In the genomic region with DNA sequence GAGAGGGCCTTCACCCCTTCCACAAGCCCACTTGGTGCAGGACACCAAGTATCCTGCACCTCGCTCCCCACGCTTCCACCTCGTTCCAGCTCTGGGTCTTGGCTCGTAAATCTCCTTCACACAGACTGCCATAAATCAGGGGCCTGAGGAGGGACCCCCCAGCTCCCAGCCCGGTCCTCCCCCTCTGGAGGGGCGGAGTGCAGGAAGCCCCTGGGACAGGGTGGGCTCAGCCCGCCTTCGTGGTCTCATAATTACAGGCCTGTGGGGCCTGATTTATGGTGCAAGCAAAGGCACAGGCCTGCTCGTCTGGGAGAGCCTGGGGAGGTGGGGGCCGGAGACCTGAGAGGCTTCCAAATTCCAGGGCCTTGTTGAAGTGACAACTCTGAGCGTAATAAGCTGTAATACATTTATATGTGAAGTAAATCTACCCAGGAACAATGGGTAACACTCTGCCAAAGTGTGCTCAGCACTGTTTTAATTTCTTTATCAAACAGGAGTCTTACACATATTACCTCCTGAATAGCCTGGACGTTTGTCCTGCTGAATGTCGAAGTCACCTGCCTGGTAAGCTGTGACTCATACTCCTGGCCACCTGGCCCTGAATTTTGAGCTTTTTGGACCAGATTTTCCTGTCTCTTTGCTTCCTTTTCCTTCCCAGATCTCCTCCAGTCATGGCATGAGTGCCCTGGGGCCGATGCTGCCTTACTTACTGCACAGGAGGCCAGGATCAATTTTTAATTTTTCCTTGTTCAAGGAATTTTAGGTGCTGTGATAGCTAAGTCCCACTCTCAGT, we compare ENCODE assay signal across 19 mouse cellular contexts. TPM values are rescaled to one million over a fixed set of nuclear protein-coding genes. Genes with fewer than 3 reads are reported as not detected.
DNase-seq lines count a peak whose midpoint lies in the region; ATAC-seq and TF ChIP-seq lines count a peak whose summit lies in the region.
"Had no signal": no experiment of that assay in that cellular context is flagged by ENCODE, and none has a peak within 500 bp of the region (broad histone marks: within the 10 kb centered on the region; RNA-seq: fewer than 3 reads in every experiment).

No protein-coding gene starts in this region.

- TF ChIP-seq CTCF in stomach, postnatal 0 days (IDR thresholded peaks at IDR 0.05; ENCODE audit: low read depth): no peak

- H3K9me3 ChIP-seq in embryonic facial prominence, embryonic 13.5 days: no peaks in the 10 kb centered on the region
- H3K9me3 ChIP-seq in embryonic facial prominence, embryonic 10.5 days: no peaks in the 10 kb centered on the region
- no peaks in the 10 kb centered on the region for H3K9me3 ChIP-seq in stomach, embryonic 14.5 days (ENCODE audit: control insufficient read depth, low read depth, low read length)
- no peaks in the 10 kb centered on the region for H3K9me3 ChIP-seq in stomach, postnatal 0 days (ENCODE audit: control insufficient read depth, low read length)
- H3K9me3 ChIP-seq in limb, embryonic 12.5 days: no peaks in the 10 kb centered on the region
- H3K9me3 ChIP-seq in heart, embryonic 10.5 days: no peaks in the 10 kb centered on the region
- H3K9me3 ChIP-seq: G1E; liver, embryonic 15.5 days; midbrain, embryonic 12.5 days had no signal

- TF ChIP-seq EP300 in stomach, postnatal 0 days (optimal IDR thresholded peaks at IDR 0.05): no peak

- DNase-seq in embryonic facial prominence, embryonic 10.5 days (ENCODE audit: low spot score): no peak
- no peak for DNase-seq in stomach, postnatal 0 days (ENCODE audit: low spot score)
- DNase-seq in heart, embryonic 10.5 days (ENCODE audit: low spot score): no peak
- DNase-seq in layer of hippocampus, adult 18-20 months (ENCODE audit: low spot score in 2 of 2): no peak
- DNase-seq: gastrocnemius, postnatal 14 days; heart, postnatal 14 days; kidney, postnatal 36 days; lung, postnatal 36 days; right cerebral cortex, postnatal 4 days; thymus, adult 18-20 months had no signal

- 0 out of 2 replicates have a peak overlapping the region, but pooled peaks have one; percentile 27 for H3K9ac ChIP-seq in embryonic facial prominence, embryonic 13.5 days
- H3K9ac ChIP-seq in stomach, embryonic 14.5 days (replicated peaks; ENCODE audit: low read depth, low read length): no peak overlapping the region
- no peak overlapping the region for H3K9ac ChIP-seq in stomach, postnatal 0 days (ENCODE audit: low read length)
- no peak overlapping the region for H3K9ac ChIP-seq in limb, embryonic 12.5 days (replicated peaks)
- H3K9ac ChIP-seq: liver, embryonic 15.5 days; midbrain, embryonic 12.5 days had no signal

- no peaks in the 10 kb centered on the region for H3K36me3 ChIP-seq in embryonic facial prominence, embryonic 13.5 days
- H3K36me3 ChIP-seq in embryonic facial prominence, embryonic 10.5 days (replicated peaks): no peaks in the 10 kb centered on the region
- no peaks in the 10 kb centered on the region for H3K36me3 ChIP-seq in stomach, embryonic 14.5 days (ENCODE audit: control insufficient read depth, insufficient read depth, low read length)
- no peaks in the 10 kb centered on the region for H3K36me3 ChIP-seq in stomach, postnatal 0 days (ENCODE audit: control insufficient read depth, insufficient read depth, low read length)
- no peaks in the 10 kb centered on the region for H3K36me3 ChIP-seq in limb, embryonic 12.5 days
- no peaks in the 10 kb centered on the region for H3K36me3 ChIP-seq in heart, embryonic 10.5 days
- H3K36me3 ChIP-seq: G1E; liver, embryonic 15.5 days; midbrain, embryonic 12.5 days had no signal

- H3K27ac ChIP-seq in embryonic facial prominence, embryonic 13.5 days: no peak overlapping the region
- H3K27ac ChIP-seq in embryonic facial prominence, embryonic 10.5 days (replicated peaks): no peak overlapping the region
- no peak overlapping the region for H3K27ac ChIP-seq in stomach, embryonic 14.5 days (ENCODE audit: low read length)
- H3K27ac ChIP-seq in stomach, postnatal 0 days (replicated peaks): no peak overlapping the region
- peak overlapping the region; percentile 83 for H3K27ac ChIP-seq in limb, embryonic 12.5 days
- H3K27ac ChIP-seq in heart, embryonic 10.5 days: no peak overlapping the region
- H3K27ac ChIP-seq: liver, embryonic 15.5 days; midbrain, embryonic 12.5 days had no signal

- WGBS in embryonic facial prominence, embryonic 13.5 days: 52% methylated on average over 14 of the region's 14 CpGs
- 74% methylated on average over 14 of the region's 14 CpGs for WGBS in embryonic facial prominence, embryonic 10.5 days
- WGBS in stomach, embryonic 14.5 days: 38% methylated on average over 14 of the region's 14 CpGs
- WGBS in stomach, postnatal 0 days: 43% methylated on average over 14 of the region's 14 CpGs
- 14% methylated on average over 14 of the region's 14 CpGs for WGBS in limb, embryonic 12.5 days
- 70% methylated on average over 14 of the region's 14 CpGs for WGBS in heart, embryonic 10.5 days

- H3K27me3 ChIP-seq in embryonic facial prominence, embryonic 13.5 days: peaks cover 15% of the 10 kb centered on the region
- H3K27me3 ChIP-seq in embryonic facial prominence, embryonic 10.5 days (replicated peaks; ENCODE audit: low read depth, poor library complexity, severe bottlenecking): peaks cover 10% of the 10 kb centered on the region
- H3K27me3 ChIP-seq in stomach, embryonic 14.5 days (ENCODE audit: control insufficient read depth, insufficient read depth, low read length): no peaks in the 10 kb centered on the region
- H3K27me3 ChIP-seq in stomach, postnatal 0 days (ENCODE audit: control insufficient read depth, insufficient read depth, low read length): no peaks in the 10 kb centered on the region
- peaks cover 6% of the 10 kb centered on the region; the same call in 1 of the 2 replicates for H3K27me3 ChIP-seq in limb, embryonic 12.5 days
- H3K27me3 ChIP-seq in heart, embryonic 10.5 days (ENCODE audit: insufficient read depth, poor library complexity, severe bottlenecking): peaks cover 15% of the 10 kb centered on the region

- ATAC-seq in embryonic facial prominence, embryonic 13.5 days (ENCODE audit: insufficient number of reproducible peaks, insufficient read depth, low FRiP score, low TSS enrichment, low read depth): no peak
- ATAC-seq in stomach, embryonic 14.5 days (ENCODE audit: insufficient number of reproducible peaks, insufficient read depth, low FRiP score, low read depth): peak; percentile 58; the same call in 1 of the 2 replicates
- no peak for ATAC-seq in stomach, postnatal 0 days (ENCODE audit: low FRiP score, low TSS enrichment)
- peak; percentile 70 for ATAC-seq in limb, embryonic 12.5 days (ENCODE audit: insufficient number of reproducible peaks, insufficient read depth, low FRiP score, low TSS enrichment, low read depth)
- ATAC-seq: hindbrain, embryonic 16.5 days had no signal

- no peak overlapping the region for H3K4me3 ChIP-seq in embryonic facial prominence, embryonic 13.5 days
- no peak overlapping the region for H3K4me3 ChIP-seq in embryonic facial prominence, embryonic 10.5 days
- no peak overlapping the region for H3K4me3 ChIP-seq in stomach, embryonic 14.5 days (ENCODE audit: low read depth, low read length)
- H3K4me3 ChIP-seq in stomach, postnatal 0 days (ENCODE audit: low read depth, low read length): no peak overlapping the region
- no peak overlapping the region for H3K4me3 ChIP-seq in limb, embryonic 12.5 days (replicated peaks)
- H3K4me3 ChIP-seq in heart, embryonic 10.5 days: no peak overlapping the region
- H3K4me3 ChIP-seq: liver, embryonic 15.5 days; midbrain, embryonic 12.5 days; myocyte had no signal

- H3K4me2 ChIP-seq in embryonic facial prominence, embryonic 13.5 days: no peak overlapping the region
- no peak overlapping the region for H3K4me2 ChIP-seq in stomach, embryonic 14.5 days (replicated peaks; ENCODE audit: low read depth, low read length)
- H3K4me2 ChIP-seq in stomach, postnatal 0 days (replicated peaks; ENCODE audit: low read depth): no peak overlapping the region
- peak overlapping the region; percentile 5 for H3K4me2 ChIP-seq in limb, embryonic 12.5 days
- H3K4me2 ChIP-seq: liver, embryonic 15.5 days; midbrain, embryonic 12.5 days had no signal

- peaks cover 12% of the 10 kb centered on the region for H3K4me1 ChIP-seq in embryonic facial prominence, embryonic 13.5 days
- H3K4me1 ChIP-seq in embryonic facial prominence, embryonic 10.5 days: peaks cover 19% of the 10 kb centered on the region
- H3K4me1 ChIP-seq in stomach, embryonic 14.5 days (ENCODE audit: control insufficient read depth, insufficient read depth, low read length): no peaks in the 10 kb centered on the region
- no peaks in the 10 kb centered on the region for H3K4me1 ChIP-seq in stomach, postnatal 0 days (replicated peaks; ENCODE audit: control insufficient read depth, insufficient read depth)
- H3K4me1 ChIP-seq in limb, embryonic 12.5 days (replicated peaks): peaks cover 25% of the 10 kb centered on the region
- 0 out of 2 replicates have a peak, but pooled peaks cover 3% of the 10 kb centered on the region for H3K4me1 ChIP-seq in heart, embryonic 10.5 days
- H3K4me1 ChIP-seq: liver, embryonic 15.5 days had no signal

RNA-seq across cellular contexts. Expression of a gene that starts 12.9 kb away (rescaled TPM):
- polyA plus RNA-seq in embryonic facial prominence, embryonic 13.5 days (2015; fragmentation: Nextera tagmentation; extraction: Ambion mirVana): not detected in 2 replicates
- polyA plus RNA-seq in embryonic facial prominence, embryonic 10.5 days (2016; fragmentation: Nextera tagmentation; extraction: Ambion mirVana): not detected in 2 replicates
- polyA plus RNA-seq in stomach, embryonic 14.5 days (2014; fragmentation: Nextera tagmentation; extraction: Ambion mirVana): 0.21 TPM in 1 of 2 replicates, not detected in the other
- not detected in 2 replicates for polyA plus RNA-seq in stomach, postnatal 0 days (2015; fragmentation: Nextera tagmentation; extraction: Ambion mirVana)
- polyA plus RNA-seq in limb, embryonic 12.5 days (2016; fragmentation: Nextera tagmentation; extraction: Ambion mirVana): 8.8 and 9.6 TPM in 2 replicates
- 0.31 and 2.1 TPM in 2 replicates for polyA plus RNA-seq in heart, embryonic 10.5 days (2016; fragmentation: Nextera tagmentation; extraction: Ambion mirVana)
- 1 to 10 TPM; 3.9 to 4.7 TPM for total RNA-seq in layer of hippocampus, adult 18-20 months (2021)
- total RNA-seq: adrenal gland, adult 18-20 months; G1E; gastrocnemius, postnatal 14 days; heart, postnatal 14 days had no signal
- polyA plus RNA-seq: G1E; liver, embryonic 15.5 days; midbrain, embryonic 12.5 days; myocyte had no signal

RNA-seq across cellular contexts. Expression of a gene that starts 20.3 kb away (rescaled TPM):
- 0.31 and 0.76 TPM in 2 replicates for polyA plus RNA-seq in embryonic facial prominence, embryonic 13.5 days (2015; fragmentation: Nextera tagmentation; extraction: Ambion mirVana)
- polyA plus RNA-seq in embryonic facial prominence, embryonic 10.5 days (2016; fragmentation: Nextera tagmentation; extraction: Ambion mirVana): 0.05 and 0.18 TPM in 2 replicates
- polyA plus RNA-seq in stomach, embryonic 14.5 days (2014; fragmentation: Nextera tagmentation; extraction: Ambion mirVana): 0.16 and 0.32 TPM in 2 replicates
- 0.59 and 0.67 TPM in 2 replicates for polyA plus RNA-seq in stomach, postnatal 0 days (2015; fragmentation: Nextera tagmentation; extraction: Ambion mirVana)
- polyA plus RNA-seq in limb, embryonic 12.5 days (2016; fragmentation: Nextera tagmentation; extraction: Ambion mirVana): 0.17 and 0.18 TPM in 2 replicates
- polyA plus RNA-seq in heart, embryonic 10.5 days (2016; fragmentation: Nextera tagmentation; extraction: Ambion mirVana): 0.04 TPM in 1 of 2 replicates, not detected in the other
- total RNA-seq in layer of hippocampus, adult 18-20 months (2021): under 1 TPM; 0.30 to 0.52 TPM
- polyA plus RNA-seq: G1E; liver, embryonic 15.5 days; midbrain, embryonic 12.5 days had no signal

RNA-seq across cellular contexts. Expression of a gene that starts 37.2 kb away (rescaled TPM):
- 35.5 and 39.1 TPM in 2 replicates for polyA plus RNA-seq in embryonic facial prominence, embryonic 13.5 days (2015; fragmentation: Nextera tagmentation; extraction: Ambion mirVana)
- 29.6 and 34.6 TPM in 2 replicates for polyA plus RNA-seq in embryonic facial prominence, embryonic 10.5 days (2016; fragmentation: Nextera tagmentation; extraction: Ambion mirVana)
- polyA plus RNA-seq in stomach, embryonic 14.5 days (2014; fragmentation: Nextera tagmentation; extraction: Ambion mirVana): 42.7 and 49.0 TPM in 2 replicates
- polyA plus RNA-seq in stomach, postnatal 0 days (2015; fragmentation: Nextera tagmentation; extraction: Ambion mirVana): 19.3 and 21.5 TPM in 2 replicates
- polyA plus RNA-seq in limb, embryonic 12.5 days (2016; fragmentation: Nextera tagmentation; extraction: Ambion mirVana): 48.3 and 54.0 TPM in 2 replicates
- polyA plus RNA-seq in heart, embryonic 10.5 days (2016; fragmentation: Nextera tagmentation; extraction: Ambion mirVana): 32.8 and 33.7 TPM in 2 replicates
- 100 to 1,000 TPM; 490 to 505 TPM for total RNA-seq in layer of hippocampus, adult 18-20 months (2021)
- polyA plus RNA-seq: G1E had no signal

Comparison
In these comparisons a context has a peak if more than half of its experiments do, and no peak if none do; other contexts are left out.
1. ATAC-seq: peak in stomach, embryonic 14.5 days (single experiment) and limb, embryonic 12.5 days (single experiment); none in embryonic facial prominence, embryonic 13.5 days (single experiment) and stomach, postnatal 0 days (single experiment).